Mouse (Mus musculus) thymus, adult 2 months (tissue): ENCODE measurements around the gene Rps2.

Experiments
- CTCF ChIP-seq: fragments of 200-500 bp; IDR thresholded peaks from 2 replicates; pipeline ENCODE4 v1.5.1; 2012; ENCODE audit warnings: mild to moderate bottlenecking, control low read depth, low read length, moderate library complexity, borderline replicate concordance; ENCODE audit not compliant: control insufficient read depth, poor library complexity, insufficient read depth; ENCODE audit errors: extremely low read depth
- POLR2A ChIP-seq: fragments of 200-500 bp; IDR thresholded peaks from 2 replicates; pipeline ENCODE4 v1.6.1; 2012; ENCODE audit warnings: mild to moderate bottlenecking, low read length, control low read depth, moderate library complexity; ENCODE audit not compliant: control insufficient read depth, poor library complexity, insufficient read depth; ENCODE audit errors: extremely low read depth

- no peak for TF ChIP-seq POLR2A
- TF ChIP-seq CTCF = no peak
These were observed 39.5 kb downstream of the Rps2 start for GRCm38 (mm10) chr17:24757394-24757793.
